24 mouse cellular contexts compared by ENCODE assay signal in genomic region chr7:144160646-144161249, GRCm38 (mm10).
DNase-seq lines count a peak whose midpoint lies in the region; ATAC-seq lines count a peak whose summit lies in the region.
"Had no signal": no experiment of that assay in that cellular context is flagged by ENCODE, and none has a peak within 500 bp of the region (broad histone marks: within the 10 kb centered on the region; RNA-seq: fewer than 3 reads in every experiment).

No protein-coding gene starts in this region.

- no peak overlapping the region for H3K4me2 ChIP-seq in forebrain, embryonic 13.5 days
- no peak overlapping the region for H3K4me2 ChIP-seq in forebrain, embryonic 11.5 days (ENCODE audit: low read depth, low read length, severe bottlenecking)
- H3K4me2 ChIP-seq: embryonic facial prominence, embryonic 13.5 days; heart, embryonic 11.5 days; limb, embryonic 12.5 days; liver, embryonic 11.5 days; midbrain, embryonic 12.5 days had no signal

- H3K27ac ChIP-seq in forebrain, embryonic 13.5 days: peak overlapping the region; percentile 49
- H3K27ac ChIP-seq in forebrain, embryonic 11.5 days (ENCODE audit: low read depth, low read length): no peak overlapping the region
- H3K27ac ChIP-seq: embryonic facial prominence, embryonic 13.5 days; hindbrain, postnatal 0 days; limb, embryonic 12.5 days; midbrain, embryonic 12.5 days; stomach, postnatal 0 days had no signal

- H3K36me3 ChIP-seq in forebrain, embryonic 13.5 days (ENCODE audit: poor library complexity, severe bottlenecking): no peaks in the 10 kb centered on the region
- H3K36me3 ChIP-seq in forebrain, embryonic 11.5 days (ENCODE audit: control insufficient read depth, insufficient read depth, low read length): no peaks in the 10 kb centered on the region
- H3K36me3 ChIP-seq: embryonic facial prominence, embryonic 13.5 days; limb, embryonic 12.5 days; midbrain, embryonic 12.5 days had no signal

- 83% methylated on average over 15 of the region's 15 CpGs for WGBS in forebrain, embryonic 13.5 days
- WGBS in forebrain, embryonic 11.5 days: 83% methylated on average over 15 of the region's 15 CpGs

- H3K4me3 ChIP-seq in forebrain, embryonic 13.5 days: no peak overlapping the region
- H3K4me3 ChIP-seq in forebrain, embryonic 11.5 days (ENCODE audit: low read depth, low read length): no peak overlapping the region
- H3K4me3 ChIP-seq: embryonic facial prominence, embryonic 13.5 days; limb, embryonic 12.5 days; midbrain, embryonic 12.5 days had no signal

- peaks cover 10% of the 10 kb centered on the region; the same call in 1 of the 2 replicates for H3K4me1 ChIP-seq in forebrain, embryonic 13.5 days
- no peaks in the 10 kb centered on the region for H3K4me1 ChIP-seq in forebrain, embryonic 11.5 days (replicated peaks; ENCODE audit: control insufficient read depth, insufficient read depth, low read length)
- H3K4me1 ChIP-seq: embryonic facial prominence, embryonic 13.5 days; limb, embryonic 12.5 days had no signal

- H3K9me3 ChIP-seq in forebrain, embryonic 13.5 days (replicated peaks): no peaks in the 10 kb centered on the region
- no peaks in the 10 kb centered on the region for H3K9me3 ChIP-seq in forebrain, embryonic 11.5 days (ENCODE audit: control insufficient read depth, low read length)
- H3K9me3 ChIP-seq: embryonic facial prominence, embryonic 13.5 days; limb, embryonic 12.5 days; midbrain, embryonic 12.5 days had no signal

- no peak overlapping the region for H3K9ac ChIP-seq in forebrain, embryonic 13.5 days
- H3K9ac ChIP-seq in forebrain, embryonic 11.5 days (ENCODE audit: low read length): no peak overlapping the region
- H3K9ac ChIP-seq: embryonic facial prominence, embryonic 13.5 days; limb, embryonic 12.5 days; liver, postnatal 0 days; midbrain, embryonic 12.5 days had no signal

- DNase-seq in forebrain, embryonic 11.5 days (ENCODE audit: low spot score): no peak
- peak; percentile 30 for DNase-seq in layer of hippocampus, adult 9-11 months
- no peak for DNase-seq in layer of hippocampus, postnatal 25 days (ENCODE audit: extremely low spot score in 1 of 2, low spot score in 1 of 2)
- DNase-seq in right cerebral cortex, postnatal 14 days: peak; percentile 22
- no peak for DNase-seq in right cerebral cortex, adult 18-20 months
- no peak for DNase-seq in lung, postnatal 10 days
- DNase-seq: adrenal gland, postnatal 36 days; cerebellum, adult 11-12 months; gastrocnemius, postnatal 14 days; heart, adult 11 months; kidney, adult 9 months; kidney, postnatal 14 days; liver, postnatal 0 days had no signal

- ATAC-seq in forebrain, embryonic 13.5 days: 0 out of 2 replicates have a peak, but pooled peaks have one; percentile 21
- ATAC-seq in forebrain, embryonic 11.5 days (replicated peaks; ENCODE audit: low FRiP score): no peak
- ATAC-seq: CD4-positive, CD25-positive, alpha-beta regulatory T cell, adult 4 months; hindbrain, postnatal 0 days; intestine, embryonic 16.5 days; liver, postnatal 0 days; lung, postnatal 0 days had no signal

- H3K27me3 ChIP-seq in forebrain, embryonic 13.5 days: no peaks in the 10 kb centered on the region
- no peaks in the 10 kb centered on the region for H3K27me3 ChIP-seq in forebrain, embryonic 11.5 days (ENCODE audit: control insufficient read depth, insufficient read depth, low read length)
- H3K27me3 ChIP-seq: embryonic facial prominence, embryonic 13.5 days; midbrain, embryonic 12.5 days had no signal

Comparison
In these comparisons a context has a peak if more than half of its experiments do, and no peak if none do; other contexts are left out.
1. DNase-seq: peak in layer of hippocampus, adult 9-11 months (single experiment) and right cerebral cortex, postnatal 14 days (single experiment); none in forebrain, embryonic 11.5 days (single experiment), layer of hippocampus, postnatal 25 days (0 of 2), right cerebral cortex, adult 18-20 months (single experiment) and lung, postnatal 10 days (single experiment).